Mouse (Mus musculus) ES-Bruce4 (cell line): ENCODE data around the gene Rubcn.

Experiments used
- CTCF ChIP-seq: IDR thresholded peaks from one replicate; pipeline ENCODE4 v1.8.1; 2011; ENCODE audit warnings: low read depth, low read length
- POLR2A ChIP-seq: IDR thresholded peaks from one replicate; pipeline ENCODE4 v1.8.1; 2011; ENCODE audit warnings: low read length; ENCODE audit not compliant: insufficient read depth

DNA sequence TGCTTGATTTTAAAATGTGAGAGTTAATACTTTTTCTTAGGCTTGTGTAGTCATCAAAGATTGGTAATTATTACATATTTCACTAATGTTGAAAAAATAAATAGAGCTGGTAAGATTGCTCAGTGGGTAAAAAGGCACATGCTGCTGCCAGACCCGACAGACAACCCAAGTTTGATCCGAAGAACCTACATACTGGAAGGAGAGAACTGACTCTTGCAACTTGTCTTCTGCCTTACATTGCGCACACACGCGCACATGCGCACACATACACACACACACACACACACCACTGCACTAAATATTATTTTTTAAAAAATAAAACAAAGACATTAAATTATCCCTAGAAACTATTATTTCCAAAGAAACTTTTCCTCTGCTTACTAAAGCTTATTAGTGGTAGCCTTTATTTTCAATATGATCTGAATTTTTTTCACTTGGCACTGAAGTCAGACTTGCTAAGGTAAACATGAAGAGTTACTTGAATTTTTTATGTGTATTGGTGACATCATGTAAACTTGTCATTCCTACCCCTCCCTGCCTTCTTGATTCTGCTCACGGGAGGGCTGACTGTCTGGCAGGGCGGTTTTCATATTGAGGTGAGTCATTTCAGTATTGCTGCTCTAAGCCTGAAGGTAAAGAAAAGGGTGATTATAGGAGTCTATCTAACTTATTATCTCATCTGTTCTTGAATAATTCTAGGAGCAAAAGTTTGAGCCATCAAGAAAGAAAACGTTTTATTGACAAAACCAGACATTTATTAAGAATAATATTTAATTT lies 37.9 kb upstream of the Rubcn start:
- no peak for TF ChIP-seq CTCF
- no peak for TF ChIP-seq POLR2A
